Mouse (Mus musculus): ENCODE data around the gene App.

App gene

DNA sequence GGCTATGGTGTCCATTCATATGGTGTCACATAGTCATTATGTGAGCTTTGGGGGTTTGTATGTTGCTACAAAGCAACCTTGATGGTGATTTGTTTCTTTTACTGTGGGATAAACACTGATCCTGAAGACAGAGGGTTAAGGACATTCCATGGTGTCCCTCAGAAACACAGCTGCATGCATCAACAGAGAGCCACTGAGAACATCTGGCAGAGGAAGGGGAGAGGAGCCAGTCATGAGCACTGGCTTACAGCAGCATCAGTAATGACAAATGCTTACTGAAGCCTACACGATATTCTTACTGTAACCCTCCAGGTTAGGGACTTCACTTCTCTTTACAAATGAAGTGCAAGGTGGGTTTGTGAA lies 24.1 kb downstream of the App start:
- no peak for DNase-seq

DNA sequence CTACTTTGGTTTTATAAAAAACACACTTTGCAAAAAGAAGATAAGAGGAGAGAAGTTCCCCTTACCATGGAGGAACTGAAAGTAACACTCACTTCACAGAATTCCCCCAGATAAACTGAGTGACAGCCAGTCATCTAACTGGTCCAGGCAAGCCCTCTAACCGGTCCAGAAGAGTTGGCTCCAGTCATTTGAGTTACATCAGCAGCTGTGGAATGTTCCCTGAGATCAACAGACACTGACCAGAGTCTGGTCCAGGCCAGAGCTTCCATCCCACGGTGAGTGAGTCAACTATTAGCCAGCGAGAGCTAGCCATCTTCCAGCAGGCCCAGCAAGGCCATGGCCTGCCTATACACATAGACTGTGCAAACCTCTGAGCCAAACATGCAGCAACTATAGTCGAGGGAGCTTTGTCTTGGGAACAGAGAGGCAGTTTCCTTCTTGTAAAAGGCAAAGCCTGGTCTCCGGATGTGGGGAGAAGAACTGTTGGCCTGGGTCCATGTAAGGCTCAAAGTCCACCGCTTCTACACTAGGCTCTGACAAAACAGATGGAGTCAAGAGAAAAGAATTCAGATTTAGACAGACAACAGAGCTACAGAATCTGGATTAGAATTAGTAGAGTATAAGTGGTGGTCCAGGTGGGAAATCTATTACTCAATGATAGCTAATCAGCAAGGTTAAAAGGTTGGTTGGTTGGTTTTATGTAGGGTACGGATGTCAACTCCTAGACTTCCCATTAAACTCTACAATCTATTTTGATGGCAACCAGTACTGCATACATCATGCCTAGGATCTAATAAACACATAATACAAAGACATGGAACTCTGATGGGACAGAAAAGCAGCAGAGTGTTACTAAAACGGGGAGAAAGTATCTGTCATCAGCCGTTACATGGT lies 24.7 kb downstream of the App start:
- DNase-seq, result no peak

DNA sequence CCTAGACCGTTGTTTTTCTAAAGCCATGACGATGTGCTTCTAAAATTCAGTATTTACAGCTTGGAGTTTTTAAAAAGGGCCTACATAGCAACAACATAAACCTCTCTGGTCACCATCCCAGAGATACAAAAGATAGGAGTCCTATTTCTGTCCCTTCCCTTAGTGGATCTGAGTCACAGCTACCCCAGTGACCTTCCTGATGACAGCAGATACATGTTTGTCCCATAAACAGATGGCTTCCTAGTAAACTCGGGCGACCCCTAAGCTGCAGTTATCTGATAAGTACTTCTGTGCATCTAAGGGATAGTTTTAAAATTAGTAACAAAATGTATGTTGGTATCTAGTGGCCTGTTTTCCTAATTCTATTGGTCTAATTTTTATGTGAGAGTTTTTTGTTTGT lies 26.1 kb downstream of the App start:
- DNase-seq, result no peak

DNA sequence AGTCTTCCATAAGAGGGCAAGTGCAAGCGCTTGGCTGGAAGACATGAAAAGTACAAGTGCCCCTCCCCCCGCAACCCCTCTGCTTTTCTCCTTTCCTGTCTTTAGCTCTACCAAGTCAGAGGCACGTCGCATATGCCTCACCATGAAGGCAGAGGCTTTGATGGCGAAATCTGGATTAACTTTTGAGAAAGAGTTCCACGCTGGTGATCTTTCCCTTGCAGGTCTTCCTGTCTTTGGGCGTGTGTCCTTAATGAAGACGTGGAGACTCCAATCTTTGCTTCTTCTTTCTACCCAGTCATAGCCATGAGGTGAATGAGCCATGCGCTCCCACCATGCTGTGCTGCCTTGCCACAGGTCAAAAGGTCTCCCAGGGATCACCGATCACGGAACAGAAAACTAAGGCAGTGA lies 27.8 kb downstream of the App start:
- no peak for DNase-seq

DNA sequence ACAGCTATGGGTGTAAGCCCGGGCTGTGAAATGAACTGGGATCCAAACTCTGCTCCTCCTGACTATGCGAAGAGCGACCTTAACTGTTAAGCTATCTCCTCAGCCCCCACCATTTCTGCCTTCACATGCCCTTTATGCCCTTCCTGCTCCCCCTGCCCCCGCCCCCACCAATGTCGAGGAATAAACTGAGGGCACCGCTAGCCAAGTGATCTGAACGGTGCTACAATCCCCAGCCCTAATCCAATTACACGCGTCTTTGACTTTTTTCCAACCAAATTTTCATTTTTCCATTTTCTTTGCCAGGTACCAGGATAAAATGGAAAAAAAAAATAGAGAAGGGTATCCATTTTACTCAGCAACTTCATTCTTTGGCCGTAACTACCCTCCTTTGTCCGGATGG lies 28.2 kb downstream of the App start:
- no peak for DNase-seq

DNA sequence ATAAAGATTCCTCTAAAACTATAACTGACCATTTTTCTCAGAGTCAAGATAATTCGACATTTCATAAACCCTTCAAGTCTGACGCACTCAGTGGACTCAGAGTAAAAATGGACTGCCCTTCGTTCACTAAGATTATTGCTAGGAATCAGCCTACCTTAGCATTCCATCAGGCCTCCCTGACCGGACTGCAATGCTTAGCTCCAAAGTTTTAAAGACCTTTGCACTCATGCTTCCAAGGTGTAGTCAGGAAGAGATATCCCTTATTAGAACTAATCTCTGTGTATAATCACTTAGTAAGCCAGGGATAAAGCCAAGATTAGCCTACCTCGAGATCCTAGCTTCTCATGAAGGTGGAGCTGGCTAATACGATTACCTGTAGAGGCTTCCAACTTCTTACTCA lies 29.2 kb downstream of the App start:
- DNase-seq, result no peak

DNA sequence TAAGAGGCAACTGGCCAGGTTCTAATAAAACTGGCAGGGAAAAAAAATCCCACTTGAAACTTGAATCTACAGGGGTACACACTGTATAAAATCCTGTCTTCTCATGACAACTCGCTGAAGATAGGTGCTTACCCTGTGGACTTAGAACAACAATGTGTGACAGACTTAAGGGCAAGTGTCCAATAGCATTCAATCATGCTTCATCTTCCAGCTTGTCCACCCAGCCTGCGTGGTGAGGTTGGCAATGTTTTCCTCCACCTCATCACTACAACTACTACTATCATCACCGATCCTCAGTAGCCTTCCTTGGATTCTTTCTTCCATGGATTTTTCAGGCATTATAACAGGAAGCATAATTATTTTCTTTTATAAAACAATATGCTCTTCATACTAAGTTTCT lies 29.7 kb downstream of the App start:
- no peak for DNase-seq

DNA sequence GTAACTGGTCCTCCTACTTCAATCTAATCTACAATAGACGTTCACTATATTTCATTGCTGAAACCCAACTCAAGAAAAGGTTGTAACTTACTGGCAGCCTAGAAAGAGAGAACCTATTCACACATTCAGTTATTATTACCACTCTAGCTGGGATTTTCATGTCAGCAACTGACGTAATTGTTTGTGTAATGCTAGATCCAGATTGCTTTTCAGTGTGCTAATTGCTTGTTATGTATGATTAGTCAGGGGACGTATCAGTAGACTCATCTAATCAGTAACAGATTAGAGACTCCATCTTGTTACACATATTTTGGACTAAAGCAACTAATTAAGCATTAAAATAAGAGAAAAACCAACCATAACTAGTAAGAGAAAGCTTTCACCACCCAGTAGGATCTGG lies 30.4 kb downstream of the App start:
- no peak for DNase-seq

DNA sequence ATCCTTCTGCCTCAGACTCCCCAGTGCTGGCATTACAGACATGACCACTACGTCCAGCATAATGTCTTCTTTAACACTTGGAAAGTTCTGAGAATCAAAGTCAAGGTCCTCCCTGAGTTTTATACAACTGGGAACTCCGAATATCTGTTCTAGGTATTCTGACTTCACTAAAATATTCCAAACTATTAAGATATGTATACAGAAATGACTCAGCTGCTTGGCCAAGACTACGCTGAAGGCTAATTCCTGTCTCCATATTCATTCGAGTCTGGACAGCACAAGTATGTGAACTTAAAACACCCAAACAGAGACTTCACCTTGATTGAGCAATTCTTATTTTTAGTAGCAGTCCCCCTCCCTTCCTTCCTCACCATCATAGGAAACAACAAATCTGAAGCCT lies 32.2 kb downstream of the App start:
- no peak for DNase-seq

DNA sequence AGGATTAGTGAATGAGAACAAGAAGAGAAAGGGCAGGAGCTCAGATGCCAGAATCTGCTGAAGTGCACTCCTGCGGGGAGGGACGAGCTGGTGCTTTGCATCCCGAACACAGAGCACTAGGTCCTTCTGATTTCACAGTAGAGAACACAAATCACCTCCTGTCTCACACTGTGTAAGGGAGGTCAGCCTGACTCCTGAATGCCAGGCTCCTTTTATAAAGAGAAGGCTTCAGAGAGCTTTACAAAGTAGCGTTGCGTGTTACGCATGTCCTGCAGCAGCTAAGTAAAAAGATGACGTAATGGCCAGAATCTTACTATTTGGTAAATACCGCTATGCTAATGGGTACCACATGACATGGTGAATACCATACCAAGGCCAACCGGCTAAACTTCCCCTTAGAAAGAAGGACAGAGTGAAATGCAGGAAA lies 34.4 kb downstream of the App start:
- no peak for DNase-seq

DNA sequence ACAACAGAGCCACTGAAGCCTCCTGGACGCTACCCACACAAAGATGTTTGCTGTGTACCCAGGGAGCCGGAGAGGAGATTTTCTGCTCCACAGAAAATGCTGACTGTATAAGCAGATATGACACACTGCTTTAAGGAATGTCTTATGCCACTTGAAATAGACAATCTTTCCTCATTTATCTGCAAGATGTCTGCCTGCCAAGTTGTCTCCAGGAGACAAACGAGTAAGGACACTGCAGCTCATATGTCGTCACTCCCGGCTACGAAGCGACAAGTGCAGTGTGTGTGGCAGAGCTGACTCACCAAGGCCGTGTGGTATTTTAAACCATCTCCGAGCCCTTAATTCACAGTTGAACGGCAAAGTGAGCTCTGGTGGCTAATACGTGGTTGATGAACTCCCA lies 36.2 kb downstream of the App start:
- peak; percentile 50 for DNase-seq

DNA sequence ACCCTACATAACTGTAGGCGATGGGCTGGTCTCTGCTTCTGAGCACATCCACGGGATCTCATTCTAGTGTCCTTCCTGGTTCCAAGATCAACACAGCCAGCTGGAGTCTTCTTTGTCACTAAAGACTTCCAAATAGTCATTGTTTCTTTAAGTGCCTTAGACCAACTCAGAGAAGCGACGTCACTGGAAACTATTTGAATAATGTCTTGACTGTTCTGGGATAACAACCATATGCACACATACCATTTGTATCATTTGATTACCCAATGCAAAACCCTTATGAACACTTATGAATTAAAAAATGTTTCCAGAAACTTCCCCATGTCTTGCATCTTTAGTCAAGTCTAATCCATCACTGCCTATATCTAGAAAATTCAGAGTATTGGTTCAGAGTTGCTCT lies 37.5 kb downstream of the App start:
- DNase-seq, result no peak

DNA sequence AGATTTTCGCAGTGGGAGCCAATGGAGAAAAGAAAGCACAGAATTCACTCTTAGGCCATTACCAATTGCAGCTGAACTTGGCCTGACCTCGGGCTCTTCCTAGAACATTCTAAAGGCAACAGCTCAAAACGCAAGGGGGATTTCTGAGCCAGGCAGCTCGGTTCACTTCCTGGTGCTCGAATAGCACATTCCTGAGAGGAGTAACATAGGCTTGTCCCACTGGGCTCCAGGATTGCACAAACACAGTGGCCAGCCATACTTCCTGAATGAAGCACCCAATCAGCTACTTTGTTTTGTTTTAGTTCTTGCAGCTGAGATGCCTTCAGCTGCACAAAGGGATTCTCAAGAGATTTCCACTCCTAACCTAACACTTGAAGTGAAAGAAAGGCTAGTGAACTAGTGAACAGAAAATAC lies 40.1 kb downstream of the App start:
- DNase-seq, result no peak

DNA sequence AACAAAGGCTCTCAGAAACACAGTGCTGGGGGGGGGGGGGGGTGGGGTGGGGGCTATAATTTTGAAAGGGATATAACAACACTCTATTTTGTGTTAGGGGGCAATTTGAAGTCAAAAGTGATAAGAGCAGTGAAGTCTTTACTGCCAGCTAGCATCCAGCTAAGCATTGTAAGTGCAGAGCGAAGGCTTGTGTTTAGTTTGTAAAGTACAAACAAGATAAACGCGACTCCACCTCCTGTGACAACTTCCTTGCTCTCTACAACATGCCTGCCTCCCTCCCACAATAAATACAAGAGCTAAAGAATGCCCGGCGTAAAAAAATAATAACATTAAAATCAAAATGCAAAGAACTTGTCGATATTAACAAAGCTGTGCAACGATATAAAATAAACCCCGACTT lies 40.5 kb downstream of the App start:
- no peak for DNase-seq

DNA sequence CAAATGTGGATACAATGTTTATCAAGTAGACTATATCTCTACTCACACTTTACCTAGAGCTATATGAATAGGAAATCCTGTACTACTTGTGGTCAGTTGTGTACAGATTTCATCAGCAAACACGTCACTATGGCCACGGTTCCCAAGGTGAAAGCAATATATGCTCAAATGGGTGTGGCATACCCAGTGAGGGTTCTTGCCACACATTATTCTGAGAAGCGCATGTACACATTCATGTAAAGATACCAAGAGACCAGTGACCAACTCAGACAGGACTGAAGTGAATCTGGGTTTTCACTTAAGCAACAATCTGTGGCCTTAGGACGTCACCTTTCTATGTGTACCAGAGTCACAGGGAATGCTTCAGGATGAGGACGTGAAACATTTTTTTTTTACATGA lies 41.4 kb downstream of the App start:
- no peak for DNase-seq

DNA sequence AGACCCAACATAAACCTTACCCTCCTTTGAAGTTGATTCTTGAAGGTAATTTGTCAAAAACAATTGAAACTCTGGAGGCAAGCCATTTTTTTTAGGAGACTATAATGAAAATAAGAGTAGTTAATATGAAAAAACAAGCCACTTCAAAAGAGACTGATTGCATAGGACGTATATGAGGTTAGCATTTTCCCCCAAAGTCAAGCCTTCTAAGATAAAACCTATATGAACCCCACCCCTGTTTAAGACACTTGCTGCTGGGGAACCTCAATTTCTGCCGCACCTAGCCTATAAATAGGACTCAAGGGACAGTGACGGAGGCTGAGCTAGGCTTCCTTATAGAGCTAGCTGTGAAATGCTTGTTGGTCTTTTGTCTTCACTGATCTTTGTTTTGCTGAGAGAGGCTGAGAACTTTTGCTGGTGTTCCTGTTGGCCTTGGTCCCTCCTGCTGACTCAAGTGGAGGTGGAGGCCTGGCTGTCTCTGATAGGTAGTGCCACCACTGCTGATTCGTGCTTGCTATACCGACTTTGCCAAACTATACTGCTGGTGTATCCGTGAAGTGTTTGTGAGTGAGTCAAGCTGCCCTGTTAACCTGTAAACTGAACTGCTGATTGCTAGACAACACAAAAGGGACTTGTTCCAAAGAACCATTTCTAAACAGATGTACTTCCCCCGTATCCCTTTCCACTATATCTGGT lies 42.6 kb downstream of the App start:
- DNase-seq, result no peak

DNA sequence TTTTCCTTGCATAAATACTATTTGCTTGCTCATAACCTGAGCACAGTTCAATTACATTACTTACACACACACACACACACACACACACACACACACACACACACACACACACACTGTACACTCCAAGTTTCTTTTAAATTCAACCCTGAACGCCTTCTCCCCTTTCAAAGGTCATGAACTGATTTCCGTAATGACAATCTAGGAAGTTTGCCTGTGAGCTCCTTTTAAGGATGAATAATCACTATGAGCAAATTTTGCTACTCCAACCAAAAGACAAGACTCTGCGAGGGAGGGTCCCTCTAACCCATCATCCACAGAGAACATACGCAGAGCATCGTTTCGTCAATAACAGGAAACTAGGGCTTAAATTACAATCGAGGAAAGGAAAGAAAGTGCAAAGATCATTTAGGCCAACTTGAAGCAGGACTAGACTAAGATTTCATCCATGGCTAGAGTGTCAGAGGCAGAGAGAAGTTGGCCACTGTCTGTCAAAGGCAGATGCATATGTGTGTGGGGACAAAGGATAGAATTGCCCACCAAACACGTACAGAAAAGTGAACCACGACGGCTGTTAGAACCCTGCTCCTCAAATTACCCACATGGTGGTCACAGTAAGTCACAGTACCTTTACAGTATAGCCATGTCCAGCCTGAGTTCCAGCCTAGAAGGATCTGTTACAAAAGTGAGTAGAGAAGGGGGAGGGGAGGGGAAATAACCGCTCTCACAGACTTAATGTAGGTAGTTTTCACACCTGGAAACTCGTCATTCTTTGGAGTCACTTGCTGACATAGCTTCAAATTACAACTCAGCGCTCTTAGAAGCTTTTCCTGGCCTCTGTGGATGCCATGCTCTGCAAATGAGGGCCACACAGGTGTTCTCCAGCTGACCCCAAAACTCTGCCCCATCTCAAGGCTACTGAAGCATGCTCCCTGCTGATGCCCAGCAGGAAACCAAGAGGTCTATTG lies 44.6 kb downstream of the App start:
- DNase-seq, result no peak

DNA sequence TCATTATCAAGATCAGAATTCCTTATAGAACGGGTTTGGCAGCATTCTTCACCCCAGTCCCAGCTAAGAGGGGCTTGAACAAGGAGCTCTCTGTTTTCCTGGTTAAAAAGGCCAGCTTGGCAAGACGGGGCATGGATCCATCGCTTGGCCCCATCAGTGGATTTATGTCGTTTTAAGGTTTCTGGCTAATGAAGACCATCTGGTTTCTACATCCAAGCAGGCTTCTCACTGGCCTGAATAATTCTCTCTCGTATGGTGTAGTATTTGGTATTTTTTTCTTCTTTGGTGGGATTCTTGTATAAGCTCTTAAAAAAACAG lies 45.3 kb downstream of the App start:
- DNase-seq, result no peak

DNA sequence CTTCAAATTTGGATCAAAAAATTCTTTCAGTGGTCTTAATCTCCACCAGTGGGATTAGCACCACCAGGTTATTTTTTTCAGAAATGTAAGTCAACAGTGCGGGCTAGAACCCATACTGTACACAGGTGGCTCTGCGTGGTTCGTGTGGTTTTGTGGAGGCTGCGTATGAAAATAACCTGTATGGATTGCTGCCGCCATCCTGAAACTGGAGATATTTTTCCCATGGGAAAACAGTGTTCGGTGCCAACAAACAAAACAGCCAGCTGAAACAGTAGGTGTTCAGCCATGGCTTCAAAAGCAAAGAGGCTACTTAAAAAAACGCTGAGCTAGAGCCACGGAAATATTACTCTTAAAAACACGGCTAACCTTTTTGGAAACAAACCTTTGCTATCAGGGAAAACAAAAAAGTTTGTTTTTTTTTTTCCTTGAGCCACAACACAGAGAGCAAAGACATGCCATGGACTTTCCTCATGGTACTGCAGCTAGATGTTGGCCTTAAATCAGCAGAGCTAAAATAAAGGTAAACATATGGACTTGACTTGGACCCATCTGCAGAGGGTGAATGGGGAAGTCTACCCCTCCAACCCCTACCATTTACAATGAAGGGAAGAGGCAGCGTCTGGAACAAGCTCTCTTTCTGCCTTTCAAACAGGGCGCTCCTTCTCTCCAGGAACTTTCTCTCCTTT lies 45.8 kb downstream of the App start:
- peak; percentile 52 for DNase-seq

DNA sequence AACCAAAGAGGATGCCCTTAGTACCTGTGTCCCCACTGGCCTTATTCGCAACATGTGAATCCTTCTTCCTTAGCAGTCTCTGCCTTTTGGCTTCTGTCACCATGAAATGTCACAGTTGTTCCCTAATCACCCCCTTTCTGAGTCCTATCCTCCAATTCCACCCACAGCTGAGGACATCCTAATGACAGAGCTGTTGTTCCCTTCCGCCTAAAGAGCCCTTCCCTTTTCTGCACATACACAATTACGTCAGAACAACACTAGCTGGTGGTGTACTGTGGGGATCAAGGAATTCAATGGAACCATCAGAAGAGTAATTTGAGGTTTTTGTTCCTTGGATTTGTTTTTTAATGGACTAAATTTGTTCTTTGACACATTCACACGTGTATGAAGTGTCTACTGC lies 48.9 kb downstream of the App start:
- no peak for DNase-seq

DNA sequence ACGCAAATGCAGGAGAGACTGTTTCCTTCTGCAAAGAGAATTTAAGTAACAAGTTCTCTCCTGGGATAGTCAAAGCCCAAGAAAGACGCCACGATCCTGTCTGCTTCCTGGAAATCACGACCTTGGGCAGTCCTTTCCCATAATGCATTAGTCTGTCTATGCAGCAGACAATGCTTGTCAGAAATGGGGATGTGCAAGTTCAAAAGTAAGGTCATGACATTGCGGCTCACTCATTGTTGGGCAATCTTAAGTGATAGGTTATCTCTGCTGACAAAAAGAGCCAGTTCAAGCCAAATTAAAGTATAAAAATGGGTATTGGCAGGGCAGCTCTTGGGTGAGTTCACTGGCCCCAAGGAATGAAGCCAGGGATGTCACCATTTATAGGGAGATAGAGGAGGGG lies 51.6 kb downstream of the App start:
- DNase-seq, result no peak

DNA sequence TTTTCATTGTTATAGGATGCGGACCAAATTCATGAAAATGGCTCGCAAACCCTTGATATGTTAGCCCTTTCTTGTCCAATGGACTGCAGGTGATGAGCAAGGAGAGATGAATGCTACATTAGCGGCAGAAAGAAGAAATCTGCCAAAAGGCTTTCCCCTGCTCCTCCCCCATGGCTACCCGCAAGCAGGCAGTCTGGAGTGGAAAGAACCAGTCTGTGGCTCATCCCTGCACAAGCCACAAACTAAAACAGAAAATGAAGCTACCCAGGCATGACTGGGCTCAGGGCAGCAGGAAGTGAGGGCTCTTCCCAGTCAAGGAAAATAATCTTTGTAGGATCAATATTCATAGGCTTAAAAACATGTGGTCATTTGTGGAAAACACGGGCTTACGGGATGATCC lies 54.6 kb downstream of the App start:
- no peak for DNase-seq

DNA sequence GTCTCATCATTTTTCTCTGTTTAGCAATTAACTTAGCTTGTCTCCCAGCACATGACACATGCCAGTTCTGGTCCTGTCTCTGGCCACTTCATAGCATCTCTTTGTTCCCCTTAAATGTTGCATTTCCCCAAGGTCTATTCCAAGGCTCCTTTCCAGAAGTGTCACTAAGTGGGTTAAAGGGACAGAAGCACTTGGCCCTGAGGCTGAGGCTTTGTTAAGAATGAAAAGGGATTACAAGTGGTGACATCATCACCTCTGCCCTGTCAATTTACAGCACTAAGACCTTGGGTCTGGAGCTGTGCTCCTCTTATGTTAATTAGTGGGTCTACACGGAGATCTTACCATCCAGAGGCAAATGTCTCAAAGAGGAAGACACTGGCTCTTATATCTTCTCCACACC lies 56.0 kb downstream of the App start:
- DNase-seq, result no peak
